Mouse (Mus musculus) mesoderm, embryonic 11.5 days (tissue): ENCODE data around the gene Msl3l2.

Source experiments
- DNase-seq: peaks from one replicate; pipeline ENCODE4 v3.0.0-alpha.2; 2012; ENCODE audit warnings: low read depth, low spot score

The Msl3l2 gene

GRCm38 (mm10) chr10:56106333-56106995 is at the start of gene Msl3l2:
Gene Msl3l2 (plus strand): TSS chr10:56106917.
- peak; percentile 88 for DNase-seq

DNA sequence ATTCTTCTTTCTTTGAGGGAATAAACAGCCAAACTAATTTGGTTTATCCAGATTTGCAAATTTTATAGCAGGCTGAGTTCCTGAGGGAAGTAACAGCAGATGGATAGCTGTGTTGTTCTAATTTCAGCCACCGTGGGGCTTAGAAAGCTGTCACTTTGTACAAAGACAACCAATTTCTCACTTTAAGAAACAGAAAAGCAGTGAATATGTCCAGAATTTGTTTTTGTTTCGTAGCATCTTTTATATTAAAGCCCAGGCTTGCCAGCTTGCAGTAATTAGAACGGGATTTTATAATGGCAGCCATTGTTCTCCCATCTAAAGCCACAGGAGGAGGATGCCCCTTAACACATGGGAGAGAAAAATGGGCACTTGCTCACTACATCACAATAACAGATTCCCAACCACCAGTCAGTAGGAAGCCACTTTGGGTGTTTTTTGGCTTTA is 47.7 kb upstream of the Msl3l2 start:
- DNase-seq = no peak

DNA sequence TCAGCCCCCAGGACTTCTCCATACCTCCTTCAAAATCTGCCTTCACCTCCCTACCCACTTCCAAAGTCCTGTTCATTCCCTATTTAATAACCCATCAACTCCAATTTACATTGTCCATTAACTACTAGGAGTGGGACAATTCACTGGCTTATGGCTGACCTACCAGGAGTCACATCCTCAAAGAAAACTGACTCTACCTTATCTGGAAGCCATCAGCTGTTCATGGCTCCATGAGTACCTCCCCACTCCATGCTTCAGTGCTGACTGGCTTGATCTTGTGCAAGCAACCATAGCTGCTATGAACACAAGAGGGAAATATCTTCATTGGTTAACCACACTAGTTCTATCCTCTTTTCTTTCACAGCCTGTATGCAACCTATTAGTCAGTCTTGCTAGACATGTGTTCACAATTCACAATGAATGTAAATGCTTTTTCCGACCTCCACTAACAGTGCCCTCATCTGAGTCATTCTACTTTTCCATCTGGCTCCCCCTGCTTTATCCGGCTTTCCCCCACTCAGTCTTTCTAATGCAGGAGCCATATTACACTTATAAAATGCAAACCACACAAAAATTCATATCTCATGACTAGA is 45.4 kb upstream of the Msl3l2 start:
- no peak for DNase-seq

DNA sequence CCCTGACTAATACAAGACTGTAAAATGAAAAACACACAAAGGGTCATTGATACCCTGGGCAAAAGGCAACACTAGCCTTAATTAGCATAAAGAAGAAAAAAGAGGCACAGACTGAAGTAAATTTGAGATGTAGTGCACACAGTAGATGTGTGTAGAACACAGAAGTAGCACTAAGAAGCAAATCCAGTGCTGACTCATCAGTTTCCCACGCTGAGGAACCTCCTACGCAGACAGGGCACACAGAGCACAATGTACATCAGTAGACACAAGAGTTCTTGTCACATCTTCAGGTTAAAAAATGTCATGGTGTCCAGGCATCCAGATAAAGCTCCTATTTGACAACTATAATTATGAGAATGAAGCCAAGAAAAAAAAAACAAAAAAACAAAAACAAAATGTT is 44.0 kb upstream of the Msl3l2 start:
- no peak for DNase-seq

- DNase-seq = no peak
Measured at GRCm38 (mm10) chr10:56089714-56090113, 17.0 kb upstream of the Msl3l2 start.

DNA sequence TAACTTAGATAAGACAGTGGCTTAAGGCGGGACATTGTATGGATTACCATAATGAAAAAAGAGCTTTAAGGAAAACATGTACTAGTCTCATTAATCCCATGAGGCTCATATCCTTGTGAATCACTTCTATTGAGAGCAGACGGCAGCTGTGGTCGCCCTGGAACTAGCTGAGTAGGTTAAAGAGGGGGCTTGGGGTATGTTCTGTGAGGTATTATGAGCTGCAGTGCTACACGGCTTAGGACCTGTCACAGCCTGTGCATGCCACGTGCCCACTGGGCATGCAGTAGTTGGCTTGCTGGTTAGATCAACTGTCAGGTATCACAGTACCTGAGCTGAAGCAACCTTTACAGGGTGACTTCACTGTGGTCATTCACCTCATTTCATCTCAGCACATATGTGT is 12.1 kb upstream of the Msl3l2 start:
- DNase-seq = no peak

- DNase-seq = no peak
Measured at GRCm38 (mm10) chr10:56096757-56097156, 10.0 kb upstream of the Msl3l2 start.

DNA sequence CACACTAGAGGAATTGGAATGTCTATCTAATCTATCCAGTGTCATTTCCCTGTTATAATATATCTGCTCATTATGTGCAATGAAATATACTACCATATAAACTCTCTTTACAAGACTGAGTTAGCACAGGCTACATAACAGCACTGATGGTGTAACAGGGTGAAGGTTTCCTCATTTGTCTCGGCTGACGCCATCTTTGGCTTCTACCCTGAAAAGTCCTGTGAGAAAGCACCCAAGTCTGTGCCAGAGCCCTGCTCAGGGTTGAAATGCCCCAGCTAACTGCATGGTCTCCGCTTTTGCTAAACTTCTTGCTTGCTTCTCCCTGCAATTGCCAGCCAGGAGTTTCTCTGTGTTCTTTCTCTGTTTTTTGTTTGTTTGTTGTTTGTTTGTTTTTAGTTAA is 7.6 kb upstream of the Msl3l2 start:
- DNase-seq = no peak

- DNase-seq = no peak
Measured at GRCm38 (mm10) chr10:56099641-56100310, 6.9 kb upstream of the Msl3l2 start.

DNA sequence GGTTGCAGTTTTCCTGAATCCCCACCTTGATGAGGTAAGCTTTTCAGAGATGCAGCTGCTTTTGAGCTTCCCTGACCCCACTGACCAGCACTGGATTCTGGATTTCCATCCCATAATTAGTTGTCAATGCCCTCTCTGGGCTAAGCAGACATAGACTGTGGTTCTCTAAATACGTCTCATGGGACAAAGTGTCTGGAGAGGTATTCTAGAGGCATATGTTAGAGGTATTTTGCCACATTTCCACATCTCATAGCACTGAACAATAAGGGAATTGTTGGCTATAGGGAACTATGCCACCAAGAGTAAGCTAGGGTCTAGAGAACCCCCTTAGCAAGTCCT is 248 bp downstream of the Msl3l2 start:
- DNase-seq = no peak

GRCm38 (mm10) chr10:56114951-56115635 is 8.4 kb downstream of the Msl3l2 start:
- peak; percentile 83 for DNase-seq

DNA sequence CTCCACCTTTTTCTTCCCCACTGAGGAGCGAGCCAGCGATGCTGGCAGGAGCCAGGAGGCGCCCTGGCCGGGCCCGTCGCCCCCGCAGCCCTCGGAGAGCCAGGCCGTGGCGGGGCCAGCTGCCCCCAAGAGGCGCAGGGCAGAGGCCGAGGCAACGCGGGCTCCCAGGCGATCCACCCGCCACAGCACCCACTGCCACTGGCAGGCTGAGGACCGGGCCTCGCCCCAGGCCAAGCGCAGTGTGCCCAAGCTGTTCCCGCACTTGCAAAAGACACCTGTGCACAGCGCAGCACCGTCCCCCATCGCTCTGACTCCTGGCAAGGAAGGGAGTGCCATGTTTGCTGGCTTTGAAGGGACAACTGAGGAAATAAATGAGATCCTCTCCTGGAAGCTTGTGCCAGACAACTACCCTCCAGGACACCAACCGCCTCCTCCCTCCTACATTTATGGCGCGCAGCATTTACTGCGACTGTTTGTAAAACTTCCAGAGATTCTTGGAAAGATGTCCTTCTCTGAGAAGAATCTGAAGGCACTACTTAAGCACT is 9.0 kb downstream of the Msl3l2 start:
- no peak for DNase-seq

- no peak for DNase-seq
Measured at GRCm38 (mm10) chr10:56126972-56127371, 20.3 kb downstream of the Msl3l2 start.

DNA sequence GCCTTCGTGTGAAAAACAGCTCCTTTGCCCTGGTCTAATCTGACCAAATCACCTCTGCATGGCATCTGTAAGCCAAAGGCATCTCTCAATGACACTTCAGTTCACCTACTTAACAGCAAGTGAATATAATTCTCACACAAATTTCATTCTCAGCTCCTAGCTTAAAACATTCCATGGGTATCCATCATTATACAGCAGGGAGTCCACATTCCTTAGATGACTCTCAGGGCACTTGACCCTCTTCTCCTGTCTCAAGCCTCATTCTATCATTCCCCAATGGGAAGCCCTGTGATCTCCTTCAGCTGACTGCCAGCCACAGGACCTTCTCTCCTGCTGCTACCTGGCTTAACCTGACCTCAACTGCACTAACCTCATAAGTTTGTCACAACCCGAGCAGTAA is 22.9 kb downstream of the Msl3l2 start:
- no peak for DNase-seq

GRCm38 (mm10) chr10:56137191-56137590 is 30.5 kb downstream of the Msl3l2 start:
- no peak for DNase-seq

DNA sequence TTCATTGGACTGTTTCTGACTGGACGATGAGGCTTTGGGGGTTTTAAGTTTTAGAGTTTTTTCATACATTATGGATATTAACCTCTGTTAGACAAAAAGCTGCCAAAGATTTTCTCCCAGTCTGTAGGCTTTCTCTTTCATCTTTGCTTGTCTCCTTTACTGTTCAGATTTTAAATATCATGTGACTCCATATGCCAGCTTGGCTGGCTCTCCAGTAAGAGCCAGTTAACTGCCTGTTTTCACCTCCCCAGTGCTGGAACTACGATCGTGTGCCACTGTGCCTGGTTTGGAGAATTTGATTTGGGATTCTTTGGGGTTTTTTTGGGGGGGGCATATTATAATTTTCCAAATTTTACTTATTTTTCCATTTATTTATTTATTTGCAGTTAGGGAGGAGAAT is 42.2 kb downstream of the Msl3l2 start:
- no peak for DNase-seq

- DNase-seq = no peak
Measured at GRCm38 (mm10) chr10:56156956-56157355, 50.2 kb downstream of the Msl3l2 start.

DNA sequence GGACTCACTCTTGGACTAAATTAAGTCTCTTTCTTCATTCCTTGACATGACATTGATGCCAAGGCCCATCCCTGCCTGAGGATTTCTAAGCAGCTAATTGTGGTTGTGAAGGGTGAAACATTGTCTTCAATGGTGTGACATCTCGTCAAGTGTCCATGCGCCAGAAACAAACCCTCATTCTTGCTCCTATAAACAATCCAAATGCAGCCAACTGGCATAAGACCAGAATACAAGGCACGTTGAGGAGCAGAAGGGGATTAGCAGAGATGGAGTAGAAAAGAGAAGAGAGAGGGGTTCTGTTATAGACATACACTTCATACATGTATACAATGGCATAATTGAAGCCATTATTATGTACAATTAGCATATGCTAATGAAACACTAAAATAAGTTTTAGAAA is 51.5 kb downstream of the Msl3l2 start:
- no peak for DNase-seq

DNA sequence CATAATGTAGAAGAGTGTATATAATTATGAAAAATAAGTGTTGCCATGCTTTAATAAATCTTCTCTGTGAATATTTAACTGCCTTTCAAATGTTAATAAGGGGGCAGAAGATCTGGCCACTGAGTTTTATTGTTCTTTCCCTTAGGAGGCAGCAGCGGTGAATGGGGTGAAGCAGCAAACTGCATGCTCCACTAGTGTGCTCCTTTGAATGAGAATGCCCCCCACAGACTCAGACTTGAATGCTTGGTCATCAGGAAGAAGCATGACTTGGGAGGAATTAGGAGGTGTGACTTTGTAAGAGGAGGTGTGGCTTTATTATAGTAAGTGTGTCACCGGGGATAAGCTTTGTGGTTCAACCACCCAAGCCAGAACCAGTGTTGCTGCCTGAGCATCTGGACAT is 52.0 kb downstream of the Msl3l2 start:
- peak; percentile 12 for DNase-seq

- DNase-seq = no peak
Measured at GRCm38 (mm10) chr10:56164411-56164810, 57.7 kb downstream of the Msl3l2 start.

- DNase-seq = no peak
Measured at GRCm38 (mm10) chr10:56165758-56166157, 59.0 kb downstream of the Msl3l2 start.
